Mouse (Mus musculus) heart, embryonic 13.5 days (tissue): ENCODE results near the gene Olfr765. TPM values are rescaled to one million over a fixed set of nuclear protein-coding genes. Genes with fewer than 3 reads are reported as not detected.
"Not testable (repeated sequence)": the region's sequence is repeated elsewhere in the genome, so short reads cannot be mapped to it uniquely, and the experiment has no call there.

Source experiments
- ATAC-seq: fragments of 200-750 bp; cut with Nextera tagmentation; 2 replicates; pipeline ENCODE4 v1.8.0; 2017; ENCODE audit warnings: moderate TSS enrichment; ENCODE audit not compliant: insufficient number of reproducible peaks, low FRiP score, low TSS enrichment; ENCODE audit errors: extremely low read depth
- H3K27ac ChIP-seq: fragments of 300-500 bp; sonication (generic); replicated peaks from 2 replicates; pipeline ENCODE4 v1.5.1; 2015; ENCODE audit warnings: moderate library complexity, mild to moderate bottlenecking, inconsistent platforms
- H3K27me3 ChIP-seq: fragments of 300-500 bp; sonication (generic); replicated peaks from 2 replicates; pipeline ENCODE4 v1.6.1; 2015; ENCODE audit warnings: mild to moderate bottlenecking, inconsistent platforms
- H3K36me3 ChIP-seq: fragments of 300-500 bp; sonication (generic); 2 replicates; pipeline ENCODE4 v1.6.1; 2015; ENCODE audit warnings: mild to moderate bottlenecking, inconsistent platforms
- H3K4me1 ChIP-seq: fragments of 300-500 bp; sonication (generic); 2 replicates; pipeline ENCODE4 v1.6.1; 2015; ENCODE audit warnings: inconsistent platforms
- H3K4me2 ChIP-seq: fragments of 300-500 bp; sonication (generic); 2 replicates; pipeline ENCODE4 v1.6.1; 2015; ENCODE audit warnings: inconsistent platforms, mild to moderate bottlenecking, moderate library complexity
- H3K4me3 ChIP-seq: fragments of 300-500 bp; sonication (generic); 2 replicates; pipeline ENCODE4 v1.5.1; 2015; ENCODE audit warnings: moderate library complexity, mild to moderate bottlenecking, inconsistent platforms
- H3K9ac ChIP-seq: fragments of 300-500 bp; sonication (generic); 2 replicates; pipeline ENCODE4 v1.6.1; 2015; ENCODE audit warnings: inconsistent platforms, mild to moderate bottlenecking, moderate library complexity
- H3K9me3 ChIP-seq: fragments of 300-500 bp; sonication (generic); 2 replicates; pipeline ENCODE4 v1.6.1; 2016; ENCODE audit warnings: inconsistent platforms
- WGBS: fragments of 180-500 bp; shearing (Covaris S2); methylation state at CpG from one replicate; pipeline ENCODE4 v1.1.7; 2015; ENCODE audit warnings: mixed read lengths; 5-methylcytosine and 5-hydroxymethylcytosine counted together
- polyA plus RNA-seq: library from polyadenylated mRNA; unstranded; fragments of >200 nt; fragmentation: Nextera tagmentation; extraction: Ambion mirVana; gene quantifications from 2 replicates; pipeline ENCODE4 v1.2.1, GENCODE M21; 2015

The Olfr765 gene
- not detected in 2 replicates for polyA plus RNA-seq

GRCm38 (mm10) chr10:129049898-129050297 is at the start of gene Olfr765:
Gene Olfr765 (minus strand): TSS chr10:129049998.
- not testable (repeated sequence) for H3K9ac ChIP-seq, H3K4me1 ChIP-seq, H3K27ac ChIP-seq, H3K9me3 ChIP-seq, H3K36me3 ChIP-seq, H3K4me2 ChIP-seq, H3K4me3 ChIP-seq, H3K27me3 ChIP-seq, ATAC-seq

DNA sequence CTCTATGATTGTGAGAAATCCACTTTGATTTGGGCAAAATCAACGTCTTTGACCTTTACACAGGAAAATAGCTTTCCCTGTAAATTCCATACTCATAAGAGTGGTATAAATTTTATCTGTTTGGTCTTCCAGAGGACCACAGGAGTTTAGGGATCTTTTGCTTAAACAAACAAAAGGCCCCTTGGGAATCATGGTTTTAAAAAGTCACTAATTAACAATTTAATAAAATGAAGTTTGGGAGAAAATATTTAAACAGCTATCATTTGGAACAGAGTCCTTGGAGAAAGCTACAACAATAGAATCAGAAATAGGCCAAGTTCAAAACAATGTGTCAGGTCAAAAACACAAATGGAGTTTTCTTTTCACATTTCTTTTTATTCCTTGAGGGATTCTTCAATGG is 49.5 kb upstream of the Olfr765 start, which contains the start of gene Olfr768:
Gene Olfr768, minus strand, starts transcription at position 101 of the 400 bp plus-strand sequence.
- no peak within 1 kb of the TSS for H3K4me2 ChIP-seq
- no peak within 1 kb of the TSS for H3K4me3 ChIP-seq

GRCm38 (mm10) chr10:129082810-129083209 is 33.0 kb upstream of the Olfr765 start, which contains the start of gene Olfr767:
Gene Olfr767 (minus strand): TSS chr10:129082910.
- H3K9ac ChIP-seq, H3K4me1 ChIP-seq, ATAC-seq, H3K36me3 ChIP-seq, H3K27me3 ChIP-seq, H3K4me2 ChIP-seq, H3K9me3 ChIP-seq, H3K4me3 ChIP-seq, H3K27ac ChIP-seq: not testable (repeated sequence)

More for the DNA sequence above, 49.5 kb upstream of the Olfr765 start, which contains the start of gene Olfr768:
- Histone ChIP-seq H3K9me3 (no peaks in the 10 kb centered on the region), H3K4me1 (no peaks in the 10 kb centered on the region), H3K9ac (no peak within 1 kb of the TSS), H3K27ac (no peak within 1 kb of the TSS), H3K27me3 (no peaks in the 10 kb centered on the region), H3K36me3 (no peaks in the 10 kb centered on the region)
- WGBS = 65% methylated on average over 1 of the region's 1 CpGs
- no peak for ATAC-seq

- WGBS = 66% methylated on average over 2 of the region's 2 CpGs
- no peak for ATAC-seq
- Histone ChIP-seq H3K36me3 (no peaks in the 10 kb centered on the region), H3K4me1 (no peaks in the 10 kb centered on the region), H3K9me3 (no peaks in the 10 kb centered on the region), H3K27ac (no peak within 1 kb of the TSS), H3K9ac (no peak within 1 kb of the TSS), H3K27me3 (no peaks in the 10 kb centered on the region), H3K4me2 (no peak within 1 kb of the TSS), H3K4me3 (no peak within 1 kb of the TSS)
Measured at GRCm38 (mm10) chr10:129068877-129069276, 19.1 kb upstream of the Olfr765 start, which contains the start of gene Olfr766-ps1. Gene Olfr766-ps1 (minus strand): TSS chr10:129068977.

DNA sequence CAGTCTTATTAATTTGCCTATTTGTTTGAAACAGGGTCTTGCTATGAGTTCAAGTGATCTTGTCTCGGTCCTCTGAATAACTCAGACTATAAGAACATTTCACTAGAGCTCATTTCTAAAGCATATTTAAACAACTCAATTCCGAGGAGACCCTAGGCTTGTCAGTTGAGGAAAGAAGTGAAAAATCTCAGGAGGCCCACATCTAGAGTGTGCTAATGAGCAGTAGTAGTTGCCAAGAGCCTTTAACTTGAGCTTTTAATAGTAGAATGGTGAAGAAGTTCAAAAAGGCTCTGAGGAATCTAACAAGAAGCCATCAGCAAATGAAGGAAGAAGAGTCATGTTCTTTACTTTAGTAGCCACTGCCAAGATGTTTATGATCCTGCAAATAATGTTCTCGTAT is 10.0 kb downstream of the Olfr765 start, which contains the start of gene Olfr764-ps1:
Gene Olfr764-ps1, minus strand, starts transcription at position 101 of the 400 bp plus-strand sequence.
- Histone ChIP-seq H3K27ac (no peak within 1 kb of the TSS), H3K4me3 (no peak within 1 kb of the TSS), H3K9me3 (no peaks in the 10 kb centered on the region), H3K9ac (no peak within 1 kb of the TSS), H3K4me2 (no peak within 1 kb of the TSS), H3K4me1 (no peaks in the 10 kb centered on the region), H3K36me3 (no peaks in the 10 kb centered on the region), H3K27me3 (no peaks in the 10 kb centered on the region)
- 62% methylated on average over 3 of the region's 3 CpGs for WGBS
- ATAC-seq = no peak

- H3K27me3 ChIP-seq = no peaks in the 10 kb centered on the region
- H3K4me2 ChIP-seq = no peak overlapping the region
- no peak overlapping the region for H3K9ac ChIP-seq
- H3K36me3 ChIP-seq = no peaks in the 10 kb centered on the region
- H3K4me1 ChIP-seq = no peaks in the 10 kb centered on the region
- 77% methylated on average over 2 of the region's 2 CpGs for WGBS
- H3K27ac ChIP-seq = no peak overlapping the region
- no peak overlapping the region for H3K4me3 ChIP-seq
- ATAC-seq = no peak
- H3K9me3 ChIP-seq = no peaks in the 10 kb centered on the region
Measured at GRCm38 (mm10) chr10:129028343-129028742, 21.5 kb downstream of the Olfr765 start.

DNA sequence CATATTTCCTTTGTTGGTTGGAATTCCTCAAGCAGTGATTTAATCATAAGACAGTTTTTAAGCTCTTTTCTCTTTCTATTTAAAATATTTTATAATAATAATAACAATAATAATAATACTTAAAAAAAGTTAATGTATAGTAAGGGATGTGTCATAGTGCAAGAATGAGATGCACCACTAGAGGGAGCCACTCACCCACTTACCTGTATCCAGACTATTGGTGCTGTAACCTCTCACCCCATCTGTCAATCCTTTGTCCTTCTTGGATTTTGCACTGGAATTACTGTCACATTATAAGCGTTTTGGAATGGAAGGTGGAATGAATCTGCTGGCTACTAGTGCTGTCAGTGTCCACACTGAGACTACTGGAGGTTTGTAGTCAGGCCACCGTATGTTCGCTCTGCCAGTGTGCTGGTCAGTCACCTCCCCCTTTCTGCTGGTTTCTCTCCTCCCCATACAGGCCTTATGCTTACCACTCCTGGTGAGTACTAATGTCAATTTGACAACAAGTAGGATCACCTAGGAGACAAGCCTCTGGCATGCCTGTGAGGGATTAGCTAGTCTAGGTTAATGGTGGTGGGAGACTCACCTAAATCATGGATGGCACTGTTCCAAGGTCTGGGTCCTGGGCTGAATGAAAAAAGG is 23.7 kb downstream of the Olfr765 start:
- no peak overlapping the region for H3K4me2 ChIP-seq
- no peaks in the 10 kb centered on the region for H3K9me3 ChIP-seq
- no peak overlapping the region for H3K27ac ChIP-seq
- no peaks in the 10 kb centered on the region for H3K36me3 ChIP-seq
- H3K9ac ChIP-seq = no peak overlapping the region
- H3K4me1 ChIP-seq = no peaks in the 10 kb centered on the region
- WGBS = 52% methylated on average over 3 of the region's 3 CpGs
- no peaks in the 10 kb centered on the region for H3K27me3 ChIP-seq
- no peak for ATAC-seq
- no peak overlapping the region for H3K4me3 ChIP-seq

DNA sequence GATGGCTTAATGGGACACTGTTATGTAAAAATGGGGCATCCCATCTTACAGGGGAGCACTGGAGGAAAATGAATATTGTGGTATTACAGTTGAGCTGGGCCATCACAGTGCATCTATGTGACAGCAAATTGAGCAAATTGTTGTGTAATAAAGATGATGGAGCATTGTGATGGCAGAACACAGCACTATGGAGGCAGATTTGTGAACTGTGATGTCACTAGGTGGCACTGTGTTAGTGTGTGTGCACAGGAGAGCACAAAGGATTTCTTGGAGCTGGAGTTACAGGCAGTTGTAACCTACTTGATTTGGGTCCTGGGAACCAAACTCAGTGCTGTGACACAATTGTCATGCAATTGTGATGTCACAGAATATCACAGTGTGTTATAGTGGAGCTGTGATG is 26.5 kb downstream of the Olfr765 start:
- Histone ChIP-seq H3K4me3 (no peak overlapping the region), H3K4me1 (no peaks in the 10 kb centered on the region), H3K9ac (no peak overlapping the region), H3K27ac (no peak overlapping the region), H3K27me3 (no peaks in the 10 kb centered on the region), H3K36me3 (no peaks in the 10 kb centered on the region), H3K9me3 (no peaks in the 10 kb centered on the region), H3K4me2 (no peak overlapping the region)
- ATAC-seq = no peak

DNA sequence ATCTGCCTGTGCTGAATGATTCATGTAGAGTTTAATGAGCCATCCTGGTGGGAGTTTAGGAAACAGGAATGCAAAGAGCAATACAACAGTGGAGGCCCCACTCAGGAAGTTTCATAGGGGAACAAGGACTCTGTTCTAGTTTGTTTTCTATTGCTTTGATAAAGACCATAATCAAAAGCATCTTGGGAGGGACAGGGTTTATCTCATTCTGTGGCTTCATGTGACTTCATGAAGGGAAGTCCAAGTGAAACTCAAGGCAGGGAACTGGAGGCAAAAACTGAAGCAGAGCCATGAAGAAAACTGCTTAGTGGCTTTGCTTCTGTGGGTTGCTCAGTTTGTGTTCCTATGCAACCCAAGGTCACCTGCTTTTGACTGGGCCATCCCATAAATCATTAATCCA is 35.3 kb downstream of the Olfr765 start:
- Histone ChIP-seq H3K27me3 (no peaks in the 10 kb centered on the region), H3K36me3 (no peaks in the 10 kb centered on the region), H3K4me3 (no peak overlapping the region), H3K9ac (no peak overlapping the region), H3K9me3 (no peaks in the 10 kb centered on the region), H3K4me2 (no peak overlapping the region), H3K27ac (no peak overlapping the region), H3K4me1 (no peaks in the 10 kb centered on the region)
- ATAC-seq = no peak

- H3K4me3 ChIP-seq, H3K27me3 ChIP-seq, H3K27ac ChIP-seq, H3K9ac ChIP-seq, ATAC-seq, H3K4me1 ChIP-seq, H3K36me3 ChIP-seq, H3K4me2 ChIP-seq: not testable (repeated sequence)
- peaks cover 12% of the 10 kb centered on the region for H3K9me3 ChIP-seq
- 44% methylated on average over 2 of the region's 5 CpGs for WGBS
Measured at GRCm38 (mm10) chr10:129011511-129011910, 38.3 kb downstream of the Olfr765 start.

GRCm38 (mm10) chr10:129010288-129010841 is 39.4 kb downstream of the Olfr765 start, which contains the start of gene Olfr763:
Gene Olfr763 (plus strand): TSS chr10:129010791.
- peaks cover 12% of the 10 kb centered on the region for H3K9me3 ChIP-seq
- WGBS = 57% methylated on average over 2 of the region's 2 CpGs
- no peak within 1 kb of the TSS for H3K4me2 ChIP-seq
- H3K4me1 ChIP-seq = no peaks in the 10 kb centered on the region
- H3K27me3 ChIP-seq = no peaks in the 10 kb centered on the region
- H3K27ac ChIP-seq = no peak within 1 kb of the TSS
- H3K4me3 ChIP-seq = no peak within 1 kb of the TSS
- no peak within 1 kb of the TSS for H3K9ac ChIP-seq
- no peaks in the 10 kb centered on the region for H3K36me3 ChIP-seq
- ATAC-seq = no peak
